ENCODE assay signal across 9 mouse cellular contexts in the genomic region with DNA sequence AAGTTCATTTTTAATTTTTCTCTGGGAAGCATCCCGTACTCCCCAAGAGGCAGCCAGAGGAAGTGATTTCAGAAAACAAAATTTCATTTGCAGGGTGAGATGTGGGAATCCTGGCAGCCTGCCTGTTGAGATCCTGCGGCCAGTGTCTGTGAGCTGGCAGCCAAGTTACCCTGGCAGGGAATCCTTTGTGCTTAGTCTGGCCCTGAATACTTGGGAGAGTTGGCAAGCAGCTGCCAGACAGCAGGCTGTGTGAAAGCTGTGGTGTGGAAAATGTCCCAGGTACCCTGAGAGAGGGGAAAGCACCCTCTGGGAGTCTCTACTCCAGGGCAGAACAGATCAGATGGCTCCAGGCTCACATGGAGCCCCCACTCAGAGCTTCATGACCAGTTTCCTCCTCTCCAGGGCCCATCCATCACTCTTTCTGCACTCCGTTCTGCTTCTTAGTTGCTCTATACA. TPM values are rescaled to one million over a fixed set of nuclear protein-coding genes. Genes with fewer than 3 reads are reported as not detected.
DNase-seq lines count a peak whose midpoint lies in the region; ATAC-seq lines count a peak whose summit lies in the region.
"Had no signal": no experiment of that assay in that cellular context is flagged by ENCODE, and none has a peak within 500 bp of the region (broad histone marks: within the 10 kb centered on the region; RNA-seq: fewer than 3 reads in every experiment).

No protein-coding gene starts in this region.

- H3K36me3 ChIP-seq in midbrain, embryonic 11.5 days (ENCODE audit: control insufficient read depth, insufficient read depth, low read length) = no peaks in the 10 kb centered on the region
- no peaks in the 10 kb centered on the region for H3K36me3 ChIP-seq in midbrain, embryonic 10.5 days
- H3K36me3 ChIP-seq in forebrain, embryonic 16.5 days (ENCODE audit: control insufficient read depth, insufficient read depth) = no peaks in the 10 kb centered on the region
- H3K36me3 ChIP-seq in midbrain, embryonic 14.5 days (ENCODE audit: control insufficient read depth, insufficient read depth, low read length) = 0 out of 2 replicates have a peak, but pooled peaks cover 4% of the 10 kb centered on the region

- H3K4me3 ChIP-seq in midbrain, embryonic 11.5 days (ENCODE audit: low read depth, low read length) = no peak overlapping the region
- no peak overlapping the region for H3K4me3 ChIP-seq in midbrain, embryonic 10.5 days
- H3K4me3 ChIP-seq in forebrain, embryonic 16.5 days (replicated peaks; ENCODE audit: low read length) = no peak overlapping the region
- no peak overlapping the region for H3K4me3 ChIP-seq in midbrain, embryonic 14.5 days (replicated peaks; ENCODE audit: low read depth, low read length)

- no peak overlapping the region for H3K4me2 ChIP-seq in midbrain, embryonic 11.5 days
- H3K4me2 ChIP-seq in forebrain, embryonic 16.5 days (ENCODE audit: low read length) = peak overlapping the region; percentile 39
- peak overlapping the region; percentile 29 for H3K4me2 ChIP-seq in midbrain, embryonic 14.5 days (ENCODE audit: low read length)

- H3K9ac ChIP-seq in midbrain, embryonic 11.5 days (ENCODE audit: low read length) = no peak overlapping the region
- H3K9ac ChIP-seq in forebrain, embryonic 16.5 days (replicated peaks; ENCODE audit: low read depth, low read length) = peak overlapping the region; percentile 30
- peak overlapping the region; percentile 4; the same call in 1 of the 2 replicates for H3K9ac ChIP-seq in midbrain, embryonic 14.5 days (replicated peaks; ENCODE audit: low read length)

- no peak for ATAC-seq in midbrain, embryonic 11.5 days (ENCODE audit: low FRiP score)
- ATAC-seq in forebrain, embryonic 16.5 days = peak; percentile 82
- ATAC-seq in midbrain, embryonic 14.5 days (ENCODE audit: low FRiP score, low TSS enrichment) = peak; percentile 70

- peaks cover 10% of the 10 kb centered on the region for H3K4me1 ChIP-seq in midbrain, embryonic 11.5 days (ENCODE audit: control insufficient read depth, insufficient read depth, low read length)
- H3K4me1 ChIP-seq in midbrain, embryonic 10.5 days = peaks cover 26% of the 10 kb centered on the region
- H3K4me1 ChIP-seq in forebrain, embryonic 16.5 days (replicated peaks; ENCODE audit: control insufficient read depth, insufficient read depth, low read length) = peaks cover 33% of the 10 kb centered on the region
- peaks cover 29% of the 10 kb centered on the region for H3K4me1 ChIP-seq in midbrain, embryonic 14.5 days (ENCODE audit: control insufficient read depth, insufficient read depth, low read length)

- H3K27me3 ChIP-seq in midbrain, embryonic 11.5 days (ENCODE audit: control insufficient read depth, insufficient read depth, low read length) = no peaks in the 10 kb centered on the region
- H3K27me3 ChIP-seq in midbrain, embryonic 10.5 days (ENCODE audit: low read depth, poor library complexity, severe bottlenecking) = peaks cover 7% of the 10 kb centered on the region; the same call in 1 of the 2 replicates
- no peaks in the 10 kb centered on the region for H3K27me3 ChIP-seq in forebrain, embryonic 16.5 days (replicated peaks; ENCODE audit: control insufficient read depth, insufficient read depth, low read length)
- no peaks in the 10 kb centered on the region for H3K27me3 ChIP-seq in midbrain, embryonic 14.5 days (ENCODE audit: control insufficient read depth, insufficient read depth, low read length)

- intact Hi-C loops in heart, postnatal 10 days (cut with DNase I) = no loop called here

- H3K9me3 ChIP-seq in midbrain, embryonic 11.5 days (ENCODE audit: control insufficient read depth, low read length) = no peaks in the 10 kb centered on the region
- no peaks in the 10 kb centered on the region for H3K9me3 ChIP-seq in midbrain, embryonic 10.5 days (replicated peaks)
- no peaks in the 10 kb centered on the region for H3K9me3 ChIP-seq in forebrain, embryonic 16.5 days (ENCODE audit: control insufficient read depth, low read length)
- no peaks in the 10 kb centered on the region for H3K9me3 ChIP-seq in midbrain, embryonic 14.5 days (ENCODE audit: control insufficient read depth, low read length)

- WGBS in midbrain, embryonic 11.5 days = 73% methylated on average over 3 of the region's 3 CpGs
- 85% methylated on average over 3 of the region's 3 CpGs for WGBS in midbrain, embryonic 10.5 days
- WGBS in forebrain, embryonic 16.5 days = 9% methylated on average over 3 of the region's 3 CpGs
- WGBS in midbrain, embryonic 14.5 days = 49% methylated on average over 3 of the region's 3 CpGs

- no peak overlapping the region for H3K27ac ChIP-seq in midbrain, embryonic 11.5 days (ENCODE audit: low read depth, low read length)
- H3K27ac ChIP-seq in midbrain, embryonic 10.5 days (replicated peaks) = no peak overlapping the region
- peak overlapping the region; percentile 89 for H3K27ac ChIP-seq in forebrain, embryonic 16.5 days (ENCODE audit: low read length)
- peak overlapping the region; percentile 77 for H3K27ac ChIP-seq in midbrain, embryonic 14.5 days (replicated peaks; ENCODE audit: low read depth, low read length)

- DNase-seq in midbrain, embryonic 11.5 days (ENCODE audit: low spot score, missing footprints) = peak; percentile 66
- DNase-seq in midbrain, embryonic 10.5 days (ENCODE audit: low spot score) = no peak
- DNase-seq in heart, postnatal 10 days = peak; percentile 85 to 86
- peak; percentile 79 to 91 for DNase-seq in layer of hippocampus, postnatal 14 days (ENCODE audit: low spot score in 2 of 2)
- DNase-seq in midbrain, embryonic 14.5 days = peak; percentile 84
- DNase-seq in testis, postnatal 10 days (ENCODE audit: low spot score) = peak; percentile 87
- no peak for DNase-seq in thymus, postnatal 10 days (ENCODE audit: low spot score in 2 of 2)

RNA-seq across cellular contexts. Expression of a gene that starts 27.7 kb away (rescaled TPM):
- 18.1 and 19.6 TPM in 2 replicates for polyA plus RNA-seq in midbrain, embryonic 11.5 days (2014; fragmentation: Nextera tagmentation; extraction: Ambion mirVana)
- polyA plus RNA-seq in midbrain, embryonic 10.5 days (2016; fragmentation: Nextera tagmentation; extraction: Ambion mirVana) = 16.4 and 23.4 TPM in 2 replicates
- polyA plus RNA-seq in forebrain, embryonic 16.5 days (2015; fragmentation: Nextera tagmentation; extraction: Ambion mirVana) = 48.5 and 58.0 TPM in 2 replicates
- total RNA-seq in heart, postnatal 10 days (2021) = 1 to 10 TPM; 4.8 to 6.0 TPM
- total RNA-seq in layer of hippocampus, postnatal 14 days (2021) = 100 to 1,000 TPM; 149 to 156 TPM
- 44.2 and 51.2 TPM in 2 replicates for polyA plus RNA-seq in midbrain, embryonic 14.5 days (2014; fragmentation: Nextera tagmentation; extraction: Ambion mirVana)
- total RNA-seq: neutrophil, adult 5-6 weeks had no signal

Comparison
In these comparisons a context has a peak if more than half of its experiments do, and no peak if none do; other contexts are left out.
1. DNase-seq: peak in midbrain, embryonic 11.5 days (single experiment), heart, postnatal 10 days (2 of 2), layer of hippocampus, postnatal 14 days (2 of 2), midbrain, embryonic 14.5 days (single experiment) and testis, postnatal 10 days (single experiment); none in midbrain, embryonic 10.5 days (single experiment) and thymus, postnatal 10 days (0 of 2).
2. H3K27ac ChIP-seq: peak in forebrain, embryonic 16.5 days (single experiment) and midbrain, embryonic 14.5 days (single experiment); none in midbrain, embryonic 11.5 days (single experiment) and midbrain, embryonic 10.5 days (single experiment).